Mouse (Mus musculus) stomach, embryonic 16.5 days (tissue): ENCODE results near the gene Mpg. TPM values are rescaled to one million over a fixed set of nuclear protein-coding genes. Genes with fewer than 3 reads are reported as not detected.

Experiments used
- ATAC-seq: fragments of 200-750 bp; cut with Nextera tagmentation; 2 replicates; pipeline ENCODE4 v1.8.0; 2017; ENCODE audit warnings: moderate number of reproducible peaks, moderate TSS enrichment; ENCODE audit not compliant: insufficient read depth, low FRiP score
- H3K27ac ChIP-seq: fragments of 300-500 bp; sonication (generic); 2 replicates; pipeline ENCODE4 v1.5.1; 2014; ENCODE audit warnings: low read length
- H3K27me3 ChIP-seq: fragments of 300-500 bp; sonication (generic); 2 replicates; pipeline ENCODE4 v1.6.1; 2014; ENCODE audit warnings: low read length, control low read depth, mixed read lengths; ENCODE audit not compliant: control insufficient read depth, insufficient read depth
- H3K36me3 ChIP-seq: fragments of 300-500 bp; sonication (generic); 2 replicates; pipeline ENCODE4 v1.6.1; 2014; ENCODE audit warnings: low read length; ENCODE audit not compliant: control insufficient read depth, insufficient read depth
- H3K4me1 ChIP-seq: fragments of 300-500 bp; sonication (generic); 2 replicates; pipeline ENCODE4 v1.6.1; 2014; ENCODE audit warnings: low read length, control low read depth, mixed read lengths; ENCODE audit not compliant: control insufficient read depth, insufficient read depth
- H3K4me2 ChIP-seq: fragments of 300-500 bp; sonication (generic); 2 replicates; pipeline ENCODE4 v1.6.1; 2014; ENCODE audit warnings: low read depth, low read length, mixed read lengths
- H3K4me3 ChIP-seq: fragments of 300-500 bp; sonication (generic); replicated peaks from 2 replicates; pipeline ENCODE4 v1.5.1; 2014; ENCODE audit warnings: mild to moderate bottlenecking, low read length
- H3K9ac ChIP-seq: fragments of 300-500 bp; sonication (generic); 2 replicates; pipeline ENCODE4 v1.6.1; 2014; ENCODE audit warnings: low read length
- H3K9me3 ChIP-seq: fragments of 300-500 bp; sonication (generic); replicated peaks from 2 replicates; pipeline ENCODE4 v1.6.1; 2016; ENCODE audit warnings: low read length, control low read depth; ENCODE audit not compliant: control insufficient read depth
- WGBS: fragments of 180-500 bp; shearing (Covaris S2); extraction: QIAGEN DNeasy Blood & Tissue Kit; methylation state at CpG from one replicate; pipeline ENCODE4 v1.1.7; 2014; 5-methylcytosine and 5-hydroxymethylcytosine counted together
- polyA plus RNA-seq: library from polyadenylated mRNA; unstranded; fragments of >200 nt; fragmentation: Nextera tagmentation; extraction: Ambion mirVana; gene quantifications from 2 replicates; pipeline ENCODE4 v1.2.1, GENCODE M21; 2015

The Mpg gene
- polyA plus RNA-seq, 1 experiment from 2014 or later = 32.6 TPM

DNA sequence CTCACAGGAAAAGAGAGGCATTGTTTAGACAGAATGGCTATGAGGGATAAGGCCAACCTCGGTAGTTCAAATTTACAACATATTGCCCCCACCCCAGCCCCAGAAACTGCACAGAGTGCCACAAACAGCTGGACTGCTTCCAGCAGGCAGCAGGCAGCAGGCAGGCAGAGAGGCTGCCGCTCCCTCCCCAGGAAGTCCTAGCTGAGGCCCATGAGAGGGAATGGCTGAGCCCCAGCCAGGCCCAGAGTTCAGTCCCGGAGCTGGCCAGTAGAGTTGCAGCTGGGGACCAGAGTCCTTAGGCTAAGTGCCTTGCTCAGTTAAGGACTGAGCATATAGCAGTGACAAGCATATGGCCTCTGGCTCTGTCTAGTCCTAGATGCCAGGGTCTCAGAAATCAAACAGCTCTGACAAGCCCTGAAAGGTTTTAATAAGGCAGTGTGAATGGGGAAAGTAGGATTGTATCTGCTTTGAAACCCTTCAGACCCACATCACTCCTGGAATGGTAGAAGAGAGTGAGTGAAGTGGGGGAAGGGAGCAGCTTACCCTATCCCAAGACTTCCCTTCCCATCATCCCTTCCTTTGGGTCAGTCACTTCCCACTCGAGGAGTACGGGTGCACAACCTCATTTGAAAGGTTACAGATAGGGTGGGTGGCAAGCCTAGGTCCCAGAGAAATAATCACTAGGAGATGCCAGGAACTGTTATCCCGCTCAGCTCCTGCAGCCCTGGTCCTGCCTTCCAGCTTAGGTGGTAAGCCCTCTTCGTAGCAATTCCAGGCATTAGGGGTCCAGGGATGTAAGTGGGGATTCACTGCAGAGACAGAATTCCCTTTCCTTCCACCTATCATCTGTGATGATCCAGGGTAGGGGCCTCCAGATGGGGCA is 842 bp upstream of the Mpg start:
- 44% methylated on average over 7 of the region's 7 CpGs for WGBS
- no peak overlapping the region for H3K4me3 ChIP-seq
- ATAC-seq = no peak
- H3K4me1 ChIP-seq = peaks cover 46% of the 10 kb centered on the region
- H3K36me3 ChIP-seq = peaks cover 5% of the 10 kb centered on the region; the same call in 1 of the 2 replicates
- H3K27ac ChIP-seq = peak overlapping the region; percentile 95
- no peaks in the 10 kb centered on the region for H3K9me3 ChIP-seq
- no peaks in the 10 kb centered on the region for H3K27me3 ChIP-seq
- H3K4me2 ChIP-seq = no peak overlapping the region; the same call in none of the 2 replicates
- peak overlapping the region; percentile 55 for H3K9ac ChIP-seq

DNA sequence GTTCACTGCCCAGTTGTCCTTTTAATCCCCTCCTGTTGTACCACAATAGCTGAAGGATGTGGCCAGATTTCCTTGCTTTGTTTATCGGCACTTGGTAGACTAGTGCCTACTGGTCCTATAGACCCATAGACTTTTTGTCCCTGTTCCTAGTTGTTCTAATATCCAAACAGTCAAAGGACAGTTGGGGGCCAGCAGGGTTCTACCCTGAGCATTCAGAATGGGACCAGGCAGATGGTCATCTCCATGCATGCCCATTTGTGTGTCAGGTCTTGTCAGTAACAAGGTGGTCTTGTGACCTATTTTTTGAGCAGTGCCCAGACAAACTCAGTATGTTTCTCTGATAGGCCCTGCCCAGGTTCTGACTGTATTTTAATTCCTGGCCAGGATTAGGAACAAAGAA is 736 bp downstream of the Mpg start:
- ATAC-seq = no peak
- WGBS = 33% methylated on average over 1 of the region's 1 CpGs
- Histone ChIP-seq H3K4me1 (peaks cover 40% of the 10 kb centered on the region), H3K4me2 (peak overlapping the region; percentile 90), H3K9ac (peak overlapping the region; percentile 88), H3K36me3 (peaks cover 8% of the 10 kb centered on the region; the same call in 1 of the 2 replicates), H3K9me3 (no peaks in the 10 kb centered on the region), H3K27ac (peak overlapping the region; percentile 95), H3K27me3 (no peaks in the 10 kb centered on the region), H3K4me3 (peak overlapping the region; percentile 79)

DNA sequence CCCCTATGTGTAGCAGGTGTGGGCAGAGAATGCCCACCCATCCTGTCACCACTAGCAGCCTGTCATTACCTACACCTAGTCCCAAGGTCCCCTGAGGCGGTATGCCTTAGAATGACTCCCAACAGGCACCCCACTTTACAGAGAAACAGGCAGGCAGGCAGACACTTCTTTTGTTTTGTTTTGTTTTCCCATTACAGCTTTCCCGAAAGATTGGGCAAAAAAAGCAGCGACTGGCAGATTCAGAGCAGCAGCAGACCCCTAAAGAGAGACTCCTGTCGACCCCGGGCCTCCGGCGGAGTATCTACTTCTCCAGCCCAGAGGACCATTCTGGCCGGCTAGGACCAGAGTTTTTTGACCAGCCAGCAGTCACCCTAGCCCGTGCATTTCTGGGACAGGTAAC is 1.2 kb downstream of the Mpg start:
- 86% methylated on average over 9 of the region's 9 CpGs for WGBS
- Histone ChIP-seq H3K36me3 (peaks cover 8% of the 10 kb centered on the region; the same call in 1 of the 2 replicates), H3K4me2 (peak overlapping the region; percentile 90; the same call in 1 of the 2 replicates), H3K27ac (no peak overlapping the region), H3K9me3 (no peaks in the 10 kb centered on the region), H3K4me3 (no peak overlapping the region), H3K4me1 (peaks cover 36% of the 10 kb centered on the region), H3K9ac (peak overlapping the region; percentile 88; the same call in 1 of the 2 replicates), H3K27me3 (no peaks in the 10 kb centered on the region)
- ATAC-seq = no peak

DNA sequence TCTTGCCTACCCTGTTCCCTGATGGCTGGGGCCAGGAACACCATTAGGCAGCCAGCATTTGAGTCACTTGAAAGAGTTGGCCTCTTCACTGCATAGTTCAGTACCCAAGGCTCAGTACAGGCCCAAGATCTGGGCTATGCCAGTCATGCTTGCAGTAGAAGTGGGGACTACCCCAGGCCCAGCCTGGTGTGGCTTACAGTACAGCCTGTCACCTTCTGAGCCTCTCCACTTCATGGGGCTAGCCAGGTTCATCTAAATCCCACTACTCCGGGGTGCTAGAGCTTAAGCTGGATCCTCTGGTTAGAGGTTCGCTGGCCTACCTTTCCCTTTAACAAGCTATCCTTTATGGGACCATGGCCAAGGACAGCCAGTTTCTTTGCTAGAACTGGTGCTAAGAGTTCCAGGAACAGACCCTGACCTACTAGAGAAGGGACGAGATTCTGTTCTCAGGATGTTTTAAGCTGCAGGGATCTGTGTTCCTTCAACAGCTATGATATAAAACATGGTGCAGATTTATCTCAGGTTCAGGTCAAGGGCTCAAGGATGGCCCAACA is 2.1 kb downstream of the Mpg start:
- Histone ChIP-seq H3K27me3 (no peaks in the 10 kb centered on the region), H3K9ac (no peak overlapping the region), H3K27ac (no peak overlapping the region), H3K4me3 (no peak overlapping the region), H3K4me2 (no peak overlapping the region), H3K36me3 (peaks cover 8% of the 10 kb centered on the region; the same call in 1 of the 2 replicates), H3K4me1 (peaks cover 29% of the 10 kb centered on the region), H3K9me3 (no peaks in the 10 kb centered on the region)
- no peak for ATAC-seq
- 83% methylated on average over 3 of the region's 3 CpGs for WGBS

DNA sequence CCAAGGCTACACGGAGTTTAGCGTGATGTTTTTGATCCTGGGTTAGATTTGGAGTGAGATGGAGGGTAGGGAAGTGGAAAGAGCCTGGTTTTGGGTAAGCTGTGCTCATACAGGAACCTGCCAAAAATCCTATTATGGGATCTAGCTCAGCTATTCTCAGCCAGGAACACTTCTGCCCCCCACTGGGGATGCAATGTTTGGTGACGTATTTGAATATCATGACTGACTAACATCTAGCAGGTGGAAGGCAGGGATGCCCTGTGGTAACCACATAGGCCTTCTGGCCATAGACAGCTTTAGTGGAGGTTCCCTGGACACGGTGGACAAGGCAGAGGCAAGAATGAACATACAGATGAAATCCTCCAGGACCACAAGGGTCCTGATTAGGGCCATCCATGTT is 3.9 kb downstream of the Mpg start:
- Histone ChIP-seq H3K36me3 (peaks cover 8% of the 10 kb centered on the region; the same call in 1 of the 2 replicates), H3K27ac (no peak overlapping the region), H3K4me1 (peaks cover 24% of the 10 kb centered on the region), H3K4me2 (no peak overlapping the region), H3K9ac (no peak overlapping the region), H3K27me3 (no peaks in the 10 kb centered on the region), H3K4me3 (no peak overlapping the region), H3K9me3 (no peaks in the 10 kb centered on the region)
- no peak for ATAC-seq
- 82% methylated on average over 4 of the region's 4 CpGs for WGBS

DNA sequence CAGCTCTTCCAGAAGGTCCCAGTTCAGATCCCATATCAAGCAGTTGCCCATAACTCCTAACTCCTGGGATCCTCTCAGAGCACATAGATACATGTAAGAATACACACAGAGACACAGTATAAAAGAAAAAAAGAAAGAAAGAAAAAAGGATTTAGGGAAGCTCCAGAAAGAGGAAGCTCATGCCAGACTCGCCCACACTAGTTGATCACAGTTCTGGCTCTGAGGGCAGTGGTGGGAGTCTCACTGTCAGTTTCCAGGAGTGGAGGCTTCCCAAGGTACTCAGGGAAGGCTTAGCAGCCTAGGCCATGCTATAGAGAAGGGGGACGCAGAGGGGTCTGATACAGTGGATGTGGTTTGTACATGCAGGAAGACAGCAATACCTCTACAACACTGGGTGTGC is 4.8 kb downstream of the Mpg start:
- Histone ChIP-seq H3K4me2 (no peak overlapping the region), H3K36me3 (peaks cover 8% of the 10 kb centered on the region; the same call in 1 of the 2 replicates), H3K9me3 (no peaks in the 10 kb centered on the region), H3K4me1 (peaks cover 23% of the 10 kb centered on the region), H3K27ac (no peak overlapping the region), H3K27me3 (no peaks in the 10 kb centered on the region), H3K9ac (no peak overlapping the region), H3K4me3 (no peak overlapping the region)
- ATAC-seq = no peak
- 84% methylated on average over 2 of the region's 2 CpGs for WGBS

DNA sequence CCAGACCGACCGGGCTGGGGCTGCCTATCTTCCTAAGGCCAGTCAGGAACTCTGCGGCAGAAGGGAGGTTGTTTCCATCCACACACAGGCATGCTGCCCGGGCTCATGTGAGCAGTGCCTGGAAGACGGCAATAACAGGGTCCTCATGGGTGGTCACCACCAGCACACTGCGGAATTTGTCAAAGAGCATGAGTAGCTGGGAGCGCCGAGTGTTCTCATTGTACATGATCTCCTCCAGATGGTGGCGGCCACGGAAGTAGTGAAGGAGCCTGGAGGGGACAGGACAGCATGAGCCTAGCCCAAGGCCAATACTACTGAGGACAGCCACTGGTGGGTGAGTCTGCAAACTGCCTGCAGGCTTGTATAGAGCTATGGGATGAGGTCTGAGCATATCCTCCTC is 6.5 kb downstream of the Mpg start:
- peak; percentile 23; the same call in 1 of the 2 replicates for ATAC-seq
- WGBS = 70% methylated on average over 10 of the region's 10 CpGs
- Histone ChIP-seq H3K4me1 (peaks cover 19% of the 10 kb centered on the region), H3K4me2 (no peak overlapping the region), H3K9ac (no peak overlapping the region), H3K27me3 (no peaks in the 10 kb centered on the region), H3K9me3 (no peaks in the 10 kb centered on the region), H3K36me3 (peaks cover 8% of the 10 kb centered on the region; the same call in 1 of the 2 replicates), H3K27ac (no peak overlapping the region), H3K4me3 (no peak overlapping the region)

DNA sequence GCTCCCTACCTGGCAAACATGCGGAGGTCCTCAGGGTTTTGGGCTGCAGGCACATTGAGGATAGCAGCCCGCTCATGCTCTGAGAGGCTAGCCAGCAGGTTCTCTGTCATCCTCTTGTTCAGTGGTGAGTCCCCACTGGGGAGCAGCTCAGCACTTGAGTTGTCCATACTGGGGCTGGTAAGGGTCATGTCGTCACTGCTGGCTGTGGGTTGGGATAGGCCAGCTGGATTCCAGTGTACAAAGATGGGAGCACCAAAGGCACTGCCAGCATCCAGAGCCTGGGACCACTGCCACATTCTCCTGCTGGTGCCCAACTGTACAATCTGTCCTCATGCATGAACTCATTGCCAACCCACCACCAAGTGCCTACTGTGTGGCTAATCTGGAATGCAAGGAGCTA is 7.6 kb downstream of the Mpg start:
- H3K4me1 ChIP-seq = peaks cover 19% of the 10 kb centered on the region
- 0 out of 2 replicates have a peak, but pooled peaks cover 8% of the 10 kb centered on the region for H3K36me3 ChIP-seq
- no peak for ATAC-seq
- no peaks in the 10 kb centered on the region for H3K9me3 ChIP-seq
- 95% methylated on average over 3 of the region's 3 CpGs for WGBS
- no peak overlapping the region for H3K4me2 ChIP-seq
- H3K27me3 ChIP-seq = no peaks in the 10 kb centered on the region
- H3K9ac ChIP-seq = no peak overlapping the region
- no peak overlapping the region for H3K27ac ChIP-seq
- no peak overlapping the region for H3K4me3 ChIP-seq
